Mouse (Mus musculus) lung, embryonic 15.5 days (tissue): ENCODE measurements around the gene Glg1. TPM values are rescaled to one million over a fixed set of nuclear protein-coding genes. Genes with fewer than 3 reads are reported as not detected.
"Not testable (repeated sequence)": the region's sequence is repeated elsewhere in the genome, so short reads cannot be mapped to it uniquely, and the experiment has no call there.

Source experiments
- ATAC-seq: fragments of 200-750 bp; cut with Nextera tagmentation; 2 replicates; pipeline ENCODE4 v1.8.0; 2017; ENCODE audit warnings: moderate number of reproducible peaks, borderline replicate concordance; ENCODE audit not compliant: low FRiP score, low TSS enrichment; ENCODE audit errors: extremely low read depth
- H3K27ac ChIP-seq: fragments of 300-500 bp; sonication (generic); 2 replicates; pipeline ENCODE4 v1.5.1; 2015; ENCODE audit warnings: moderate library complexity, mild to moderate bottlenecking, inconsistent platforms
- H3K27me3 ChIP-seq: fragments of 300-500 bp; sonication (generic); 2 replicates; pipeline ENCODE4 v1.6.1; 2015; ENCODE audit warnings: inconsistent platforms
- H3K36me3 ChIP-seq: fragments of 300-500 bp; sonication (generic); 2 replicates; pipeline ENCODE4 v1.6.1; 2015; ENCODE audit warnings: inconsistent platforms
- H3K4me1 ChIP-seq: fragments of 300-500 bp; sonication (generic); 2 replicates; pipeline ENCODE4 v1.6.1; 2015; ENCODE audit warnings: inconsistent platforms
- H3K4me2 ChIP-seq: fragments of 300-500 bp; sonication (generic); 2 replicates; pipeline ENCODE4 v1.6.1; 2015; ENCODE audit warnings: inconsistent platforms, mild to moderate bottlenecking, moderate library complexity
- H3K4me3 ChIP-seq: fragments of 300-500 bp; sonication (generic); 2 replicates; pipeline ENCODE4 v1.5.1; 2015; ENCODE audit warnings: mild to moderate bottlenecking, inconsistent platforms
- H3K9ac ChIP-seq: fragments of 300-500 bp; sonication (generic); 2 replicates; pipeline ENCODE4 v1.6.1; 2015; ENCODE audit warnings: inconsistent platforms
- H3K9me3 ChIP-seq: fragments of 300-500 bp; sonication (generic); 2 replicates; pipeline ENCODE4 v1.6.1; 2016; ENCODE audit warnings: inconsistent platforms
- WGBS: fragments of 180-500 bp; shearing (Covaris S2); methylation state at CpG from one replicate; pipeline ENCODE4 v1.1.7; 2015; 5-methylcytosine and 5-hydroxymethylcytosine counted together
- polyA plus RNA-seq: library from polyadenylated mRNA; unstranded; fragments of >200 nt; fragmentation: Nextera tagmentation; extraction: Ambion mirVana; gene quantifications from 2 replicates; pipeline ENCODE4 v1.2.1, GENCODE M21; 2015

Gene Glg1
- polyA plus RNA-seq: 65.1 and 72.5 TPM in 2 replicates

DNA sequence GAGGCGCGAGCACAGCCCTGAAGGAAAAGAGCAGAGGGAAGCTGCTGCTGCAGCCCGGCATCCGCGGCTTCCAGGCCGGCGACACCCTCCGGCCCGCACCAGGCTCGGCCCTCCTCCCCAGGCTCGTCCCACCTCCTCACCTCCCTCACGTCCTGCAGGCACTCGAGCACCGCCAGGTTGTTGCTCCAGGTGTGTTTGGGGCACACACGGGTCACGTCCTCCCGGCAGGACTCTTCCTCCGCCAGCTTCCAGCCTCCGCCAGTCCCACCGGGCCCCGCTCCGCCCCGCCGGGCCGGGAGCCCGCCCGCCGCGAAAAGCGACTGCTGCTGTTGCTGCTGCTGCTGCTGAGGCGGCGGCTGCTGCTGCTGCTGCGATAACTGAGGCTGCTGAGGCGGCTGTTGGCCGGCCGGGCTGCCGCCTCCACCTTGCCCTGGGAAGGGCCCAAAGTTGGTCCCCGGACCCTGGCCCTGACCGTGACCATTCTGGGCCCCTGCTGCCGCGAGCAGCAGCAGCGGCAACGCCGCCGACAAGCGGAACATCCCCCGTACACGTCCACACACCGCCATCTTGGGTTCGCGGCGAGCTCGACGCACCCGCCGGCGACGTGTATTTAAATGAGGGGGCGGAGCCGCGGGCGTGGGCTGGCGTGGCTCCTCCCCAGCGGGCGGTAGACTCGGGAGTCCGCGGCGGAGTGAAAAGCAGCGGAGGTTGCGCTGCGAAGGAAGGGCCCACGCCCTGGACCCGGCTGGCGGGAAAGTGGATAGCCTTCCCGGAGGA, at the start of gene Glg1:
Gene Glg1, minus strand, starts transcription at position 586 of the 777 bp plus-strand sequence.
- peak; percentile 94 for ATAC-seq
- no peaks in the 10 kb centered on the region for H3K27me3 ChIP-seq

DNA sequence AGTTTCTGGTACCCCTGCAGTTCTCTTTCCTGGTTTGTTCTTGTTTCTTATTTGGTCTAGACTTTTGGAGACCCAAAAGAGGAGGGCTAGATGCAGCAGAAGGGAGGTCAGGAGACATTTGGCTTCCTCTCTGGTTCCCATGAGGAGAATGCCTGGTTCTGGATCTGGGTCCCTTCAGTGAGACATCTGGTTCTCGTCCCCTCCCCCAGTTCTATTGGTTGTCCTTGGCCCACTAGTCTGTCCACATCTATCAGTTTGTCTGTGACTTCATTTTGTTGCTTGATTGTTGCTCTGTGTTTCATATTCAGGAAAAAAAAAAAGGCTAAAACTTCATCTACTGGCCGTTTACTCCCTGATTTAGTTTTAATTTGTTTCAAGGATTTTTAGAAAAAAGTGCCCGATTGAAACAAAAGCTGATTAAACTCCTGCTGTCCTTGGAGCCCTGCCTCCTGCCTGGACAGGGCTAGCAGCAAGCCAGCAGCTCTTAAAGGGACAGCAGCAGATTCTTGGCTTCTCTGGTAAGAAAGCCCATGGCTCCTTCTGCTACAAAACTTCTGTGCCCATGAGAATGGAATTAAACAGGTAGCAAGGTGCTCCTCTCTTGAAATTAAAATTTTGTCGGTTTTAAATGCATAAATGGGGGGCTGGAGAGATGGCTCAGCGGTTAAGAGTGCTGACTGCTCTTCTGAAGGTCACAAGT, 46.2 kb upstream of the Glg1 start:
- H3K4me1 ChIP-seq: 0 out of 2 replicates have a peak, but pooled peaks cover 3% of the 10 kb centered on the region
- H3K9me3 ChIP-seq: no peaks in the 10 kb centered on the region
- H3K4me3 ChIP-seq: no peak overlapping the region
- WGBS: 27% methylated on average over 5 of the region's 5 CpGs
- no peak overlapping the region for H3K4me2 ChIP-seq
- no peaks in the 10 kb centered on the region for H3K27me3 ChIP-seq
- no peak for ATAC-seq
- H3K9ac ChIP-seq: no peak overlapping the region
- H3K27ac ChIP-seq: no peak overlapping the region
- H3K36me3 ChIP-seq: no peaks in the 10 kb centered on the region

More for the DNA sequence above, at the start of gene Glg1:
- Histone ChIP-seq H3K4me3 (peak within 1 kb of the TSS; percentile 80), H3K4me1 (peaks cover 12% of the 10 kb centered on the region), H3K27ac (peak within 1 kb of the TSS; percentile 99), H3K9ac (peak within 1 kb of the TSS; percentile 94), H3K36me3 (no peaks in the 10 kb centered on the region), H3K4me2 (peak within 1 kb of the TSS; percentile 56), H3K9me3 (no peaks in the 10 kb centered on the region)
- under 1% methylated on average over 75 of the region's 76 CpGs for WGBS

DNA sequence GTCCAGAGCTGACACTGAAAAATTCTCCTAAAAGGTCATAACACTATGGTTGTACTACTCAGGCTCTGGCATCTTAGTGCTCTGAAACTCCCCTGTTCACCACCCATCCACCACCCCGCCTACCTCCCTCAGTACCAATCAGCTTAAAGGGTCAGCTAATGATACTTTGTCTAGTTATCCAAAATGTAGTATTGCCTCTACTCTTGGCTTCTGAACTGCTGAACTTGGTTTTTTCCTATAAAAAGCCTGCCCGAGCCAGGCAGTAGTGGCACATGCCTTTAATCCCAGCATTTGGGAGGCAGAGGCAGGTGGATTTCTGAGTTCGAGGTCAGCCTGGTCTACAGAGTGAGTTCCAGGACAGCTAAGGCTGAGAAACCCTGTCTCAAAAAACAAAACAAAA, 45.3 kb upstream of the Glg1 start:
- H3K27ac ChIP-seq: no peak overlapping the region
- no peaks in the 10 kb centered on the region for H3K36me3 ChIP-seq
- 0 out of 2 replicates have a peak, but pooled peaks cover 3% of the 10 kb centered on the region for H3K4me1 ChIP-seq
- no peak overlapping the region for H3K4me2 ChIP-seq
- H3K4me3 ChIP-seq: no peak overlapping the region
- H3K27me3 ChIP-seq: no peaks in the 10 kb centered on the region
- H3K9ac ChIP-seq: no peak overlapping the region
- 86% methylated on average over 3 of the region's 3 CpGs for whole genome bisulfite sequencing
- no peak for ATAC-seq
- H3K9me3 ChIP-seq: no peaks in the 10 kb centered on the region

DNA sequence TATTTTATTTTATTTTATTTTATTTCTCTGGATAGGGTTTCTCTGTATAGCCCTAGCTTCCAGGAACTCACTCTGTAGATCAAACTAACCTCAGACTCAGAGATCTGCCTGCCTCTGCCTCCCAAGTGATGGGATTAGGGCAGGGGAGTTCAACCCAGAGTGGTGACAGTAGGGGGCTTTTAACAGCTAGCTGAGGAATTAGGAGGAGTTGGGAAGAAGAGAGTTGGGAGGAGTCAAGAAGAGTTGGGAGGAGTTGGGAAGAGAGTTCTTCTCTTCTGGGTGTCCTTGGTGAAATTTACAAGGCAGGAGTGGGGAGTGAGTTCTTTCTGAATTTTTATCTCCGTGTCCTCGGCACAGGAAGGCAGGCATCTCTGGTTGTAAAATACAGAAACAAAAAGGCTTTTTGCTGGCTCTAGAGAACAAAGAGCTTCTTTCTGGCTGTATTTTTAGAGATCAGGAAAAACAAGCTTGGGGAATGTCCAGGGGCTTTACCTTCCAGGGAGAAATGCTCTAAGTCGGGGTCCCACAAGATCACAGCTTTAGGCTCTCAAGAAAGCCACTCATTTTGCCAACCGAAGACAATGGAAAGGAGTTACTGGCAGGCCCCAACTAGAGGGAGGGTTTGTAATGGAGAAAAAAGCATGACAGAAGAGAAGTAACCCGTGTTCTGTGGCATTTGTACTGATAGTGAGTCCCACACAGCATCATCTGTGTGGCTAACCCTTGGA, 44.2 kb upstream of the Glg1 start:
- not testable (repeated sequence) for H3K9me3 ChIP-seq, H3K27ac ChIP-seq, H3K36me3 ChIP-seq, H3K4me3 ChIP-seq, H3K4me1 ChIP-seq, H3K4me2 ChIP-seq, H3K27me3 ChIP-seq, H3K9ac ChIP-seq, ATAC-seq
- 71% methylated on average over 5 of the region's 5 CpGs for WGBS

DNA sequence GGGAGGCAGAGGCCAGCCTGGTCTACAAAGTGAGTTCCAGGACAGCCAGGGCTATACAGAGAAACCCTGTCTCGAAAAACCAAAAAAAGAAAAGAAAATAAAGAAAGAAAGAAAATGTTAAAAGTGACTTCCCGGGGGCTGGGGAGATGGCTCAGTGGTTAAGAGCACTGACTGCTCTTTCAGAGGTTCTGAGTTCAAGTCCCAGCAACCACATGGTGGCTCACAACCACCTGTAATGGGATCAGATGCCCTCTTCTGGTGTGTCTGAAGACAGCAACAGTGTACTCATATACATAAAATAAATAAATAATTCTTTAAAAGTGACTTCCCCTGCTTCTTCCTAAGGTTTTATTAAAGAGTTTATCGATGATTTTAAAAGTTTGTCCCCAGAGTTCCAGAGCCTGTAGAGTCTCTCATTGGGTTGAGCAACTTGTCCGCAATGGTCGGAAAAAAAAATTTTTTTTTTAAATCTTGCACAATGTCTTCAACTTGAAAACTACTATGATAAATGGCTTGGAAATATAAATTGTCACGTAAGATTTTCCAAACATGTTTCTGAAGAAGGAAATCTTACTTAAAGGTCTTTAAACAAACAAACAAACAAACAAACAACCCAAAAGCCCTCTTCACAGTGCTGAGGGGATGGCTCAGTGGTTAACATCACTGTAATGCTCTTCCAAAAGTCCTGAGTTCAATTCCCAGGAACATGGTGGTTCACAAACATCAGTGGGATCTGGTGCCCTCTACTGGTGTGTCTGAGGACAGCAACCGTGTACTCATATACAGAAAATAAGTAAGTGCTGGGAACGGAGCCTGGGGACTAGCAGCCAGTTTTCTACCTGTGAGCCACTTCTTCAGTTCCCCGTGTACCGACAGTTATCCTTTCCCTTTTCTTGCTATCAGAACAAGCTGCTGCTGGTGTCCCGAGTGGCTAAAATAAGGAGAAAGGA, 41.9 kb upstream of the Glg1 start:
- H3K4me1 ChIP-seq: peaks cover 19% of the 10 kb centered on the region
- peaks cover 11% of the 10 kb centered on the region for H3K36me3 ChIP-seq
- H3K4me2 ChIP-seq: peak overlapping the region; percentile 52
- ATAC-seq: no peak
- peak overlapping the region; percentile 72 for H3K4me3 ChIP-seq
- H3K9ac ChIP-seq: 0 out of 2 replicates have a peak overlapping the region, but pooled peaks have one; percentile 31
- peak overlapping the region; percentile 85 for H3K27ac ChIP-seq
- no peaks in the 10 kb centered on the region for H3K9me3 ChIP-seq
- WGBS: 61% methylated on average over 11 of the region's 11 CpGs
- H3K27me3 ChIP-seq: no peaks in the 10 kb centered on the region

DNA sequence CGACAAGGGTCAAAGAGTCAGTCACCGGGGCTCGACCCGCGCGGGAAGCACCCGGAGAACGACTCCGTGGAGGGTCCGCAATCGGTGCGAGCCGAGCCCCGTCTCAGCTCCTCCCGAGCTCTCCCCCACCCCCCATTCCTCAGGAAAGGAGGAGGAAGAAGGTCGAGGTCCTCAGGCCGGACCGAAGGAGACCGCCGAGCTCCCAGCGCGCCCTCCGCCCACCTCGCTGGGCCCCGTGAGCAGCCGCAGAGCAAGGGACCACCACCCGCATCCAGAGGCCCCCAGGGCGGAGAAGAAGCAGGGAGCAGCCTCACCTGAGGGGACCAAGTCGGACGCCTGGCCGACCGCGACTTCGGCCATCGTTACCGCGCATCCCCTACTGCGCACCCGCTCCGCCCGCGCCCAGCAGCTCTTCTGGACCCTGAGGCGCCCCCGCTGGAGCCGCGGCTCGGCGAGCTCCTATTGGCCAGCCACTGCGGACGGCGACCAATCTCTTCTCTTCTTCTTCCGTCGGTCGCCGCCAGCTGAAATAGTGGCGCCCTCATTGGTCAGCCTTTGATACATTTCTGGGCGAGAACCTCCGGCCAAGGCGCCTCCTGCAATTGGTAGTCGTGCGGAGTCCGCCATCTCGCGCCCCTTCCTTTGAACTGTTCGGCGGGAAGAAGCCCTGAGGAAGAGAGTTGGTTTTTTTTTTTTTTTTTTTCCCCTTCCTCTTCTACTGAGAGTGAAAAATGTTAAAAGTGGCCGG, 41.0 kb upstream of the Glg1 start, which contains the start of gene Rfwd3:
Gene Rfwd3, minus strand, starts transcription at position 402 of the 748 bp plus-strand sequence.
- Histone ChIP-seq H3K9me3 (no peaks in the 10 kb centered on the region), H3K4me2 (peak within 1 kb of the TSS; percentile 68), H3K27ac (peak within 1 kb of the TSS; percentile 86), H3K4me1 (peaks cover 18% of the 10 kb centered on the region), H3K4me3 (peak within 1 kb of the TSS; percentile 72), H3K27me3 (no peaks in the 10 kb centered on the region), H3K9ac (peak within 1 kb of the TSS; percentile 82), H3K36me3 (peaks cover 18% of the 10 kb centered on the region)
- peak; percentile 98 for ATAC-seq
- under 1% methylated on average over 62 of the region's 67 CpGs for WGBS

DNA sequence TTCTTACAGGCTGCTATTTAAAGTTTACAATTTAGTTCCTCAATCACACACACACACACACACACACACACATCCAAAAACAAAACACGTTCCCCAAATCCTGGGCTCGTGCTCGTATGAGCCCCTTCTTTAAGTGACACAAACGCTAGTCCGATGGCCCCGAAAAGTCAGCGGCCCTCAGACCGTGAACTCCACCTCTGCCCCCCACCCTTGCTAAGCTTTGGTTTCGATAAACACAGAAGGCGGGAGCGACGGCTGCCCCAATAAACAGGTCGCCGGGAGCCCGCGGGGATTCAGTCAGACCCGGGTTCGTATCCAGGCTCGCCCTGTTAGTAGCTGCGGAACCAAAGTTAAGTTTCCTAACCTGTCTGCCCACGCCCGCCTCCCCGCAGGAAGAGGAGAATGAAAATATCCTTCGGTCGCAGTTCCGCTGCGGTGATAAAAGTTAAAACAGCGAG, 40.4 kb upstream of the Glg1 start:
- H3K4me1 ChIP-seq: peaks cover 19% of the 10 kb centered on the region
- WGBS: under 1% methylated on average over 28 of the region's 28 CpGs
- H3K4me2 ChIP-seq: peak overlapping the region; percentile 68
- peak overlapping the region; percentile 82 for H3K9ac ChIP-seq
- H3K36me3 ChIP-seq: peaks cover 22% of the 10 kb centered on the region
- H3K4me3 ChIP-seq: peak overlapping the region; percentile 72
- ATAC-seq: peak; percentile 12; the same call in 1 of the 2 replicates
- H3K9me3 ChIP-seq: no peaks in the 10 kb centered on the region
- H3K27ac ChIP-seq: peak overlapping the region; percentile 86
- H3K27me3 ChIP-seq: no peaks in the 10 kb centered on the region

DNA sequence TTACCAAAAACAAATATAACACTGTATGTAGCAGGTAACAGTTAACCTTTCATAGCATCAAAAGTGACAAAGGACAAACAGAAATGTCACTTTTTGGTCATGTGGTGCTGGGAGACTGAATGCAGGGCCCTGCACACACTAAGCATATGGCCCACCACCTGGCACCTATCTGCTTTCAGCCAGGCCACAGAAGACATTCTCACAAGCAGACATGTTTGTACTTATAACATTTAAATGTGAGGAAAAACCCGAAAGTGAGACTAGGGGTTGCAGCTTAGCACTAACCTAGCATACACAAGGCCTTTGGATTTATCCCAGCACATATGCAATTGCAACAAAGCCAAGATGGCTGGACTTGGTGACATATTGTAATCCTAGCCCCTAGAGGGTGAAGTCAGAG, 39.0 kb upstream of the Glg1 start:
- H3K36me3 ChIP-seq: peaks cover 31% of the 10 kb centered on the region
- no peaks in the 10 kb centered on the region for H3K27me3 ChIP-seq
- H3K4me3 ChIP-seq: no peak overlapping the region
- ATAC-seq: no peak
- no peak overlapping the region for H3K27ac ChIP-seq
- H3K9me3 ChIP-seq: no peaks in the 10 kb centered on the region
- no peak overlapping the region for H3K9ac ChIP-seq
- peak overlapping the region; percentile 27; the same call in 1 of the 2 replicates for H3K4me2 ChIP-seq
- H3K4me1 ChIP-seq: peaks cover 19% of the 10 kb centered on the region
- 71% methylated on average over 1 of the region's 1 CpGs for WGBS

DNA sequence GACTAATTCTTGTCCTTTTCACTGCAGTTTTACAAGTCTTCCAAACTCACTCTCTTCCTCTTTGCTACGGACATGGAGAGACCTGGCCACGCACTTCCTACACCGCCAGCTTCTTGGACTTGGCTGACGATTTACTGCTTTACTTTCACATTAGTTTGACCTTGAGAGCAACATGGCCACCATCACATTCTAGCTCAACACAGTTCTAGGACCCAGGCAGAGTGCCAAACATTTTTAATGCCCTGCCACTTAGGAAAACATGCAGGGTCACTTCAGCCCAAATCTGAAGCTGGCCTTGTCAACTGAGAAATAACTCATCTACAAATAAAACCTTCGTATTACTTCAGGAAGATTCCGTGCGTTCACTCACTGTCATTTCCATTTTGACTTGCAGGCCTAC, 32.7 kb upstream of the Glg1 start:
- Histone ChIP-seq H3K27ac (no peak overlapping the region), H3K27me3 (no peaks in the 10 kb centered on the region), H3K4me2 (no peak overlapping the region), H3K36me3 (peaks cover 79% of the 10 kb centered on the region), H3K9ac (no peak overlapping the region), H3K4me3 (no peak overlapping the region), H3K9me3 (no peaks in the 10 kb centered on the region), H3K4me1 (peaks cover 7% of the 10 kb centered on the region; the same call in 1 of the 2 replicates)
- WGBS: 88% methylated on average over 7 of the region's 7 CpGs
- no peak for ATAC-seq

DNA sequence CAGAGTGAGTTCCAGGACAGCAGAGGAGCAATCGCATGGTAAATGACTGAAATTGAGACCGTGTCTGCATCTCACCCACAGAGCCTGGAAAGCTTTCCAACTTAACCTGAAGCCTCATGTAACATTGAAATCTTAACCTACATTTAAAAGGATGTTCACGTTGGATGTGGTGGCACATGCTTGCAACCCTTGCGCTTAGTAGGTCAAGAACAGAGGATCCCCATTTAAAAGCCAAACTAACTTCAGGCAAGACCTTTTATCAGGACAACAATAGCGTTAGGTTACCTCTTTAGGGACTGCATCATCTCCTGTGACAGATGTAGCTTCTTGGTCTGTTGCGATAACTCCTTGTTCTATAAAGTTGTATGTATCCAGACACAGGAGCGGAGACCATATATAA, 31.6 kb upstream of the Glg1 start:
- H3K4me3 ChIP-seq: no peak overlapping the region
- no peaks in the 10 kb centered on the region for H3K27me3 ChIP-seq
- no peak overlapping the region for H3K27ac ChIP-seq
- peaks cover 81% of the 10 kb centered on the region for H3K36me3 ChIP-seq
- peaks cover 3% of the 10 kb centered on the region; the same call in 1 of the 2 replicates for H3K4me1 ChIP-seq
- H3K4me2 ChIP-seq: no peak overlapping the region
- ATAC-seq: no peak
- 93% methylated on average over 7 of the region's 7 CpGs for WGBS
- H3K9ac ChIP-seq: no peak overlapping the region
- no peaks in the 10 kb centered on the region for H3K9me3 ChIP-seq
